Mouse (Mus musculus) stomach, embryonic 15.5 days (tissue): ENCODE results near the gene Armc8. TPM values are rescaled to one million over a fixed set of nuclear protein-coding genes. Genes with fewer than 3 reads are reported as not detected.

Experiments
- ATAC-seq: fragments of 200-750 bp; cut with Nextera tagmentation; 2 replicates; pipeline ENCODE4 v1.8.0; 2017; ENCODE audit warnings: low read depth, moderate number of reproducible peaks, moderate TSS enrichment; ENCODE audit not compliant: insufficient read depth, low FRiP score
- H3K27ac ChIP-seq: fragments of 300-500 bp; sonication (generic); 2 replicates; pipeline ENCODE4 v1.5.1; 2015; ENCODE audit warnings: mild to moderate bottlenecking, inconsistent platforms
- H3K27me3 ChIP-seq: fragments of 300-500 bp; sonication (generic); replicated peaks from 2 replicates; pipeline ENCODE4 v1.6.1; 2015; ENCODE audit warnings: inconsistent platforms
- H3K36me3 ChIP-seq: fragments of 300-500 bp; sonication (generic); 2 replicates; pipeline ENCODE4 v1.6.1; 2015; ENCODE audit warnings: inconsistent platforms
- H3K4me1 ChIP-seq: fragments of 300-500 bp; sonication (generic); 2 replicates; pipeline ENCODE4 v1.6.1; 2015; ENCODE audit warnings: inconsistent platforms
- H3K4me2 ChIP-seq: fragments of 300-500 bp; sonication (generic); 2 replicates; pipeline ENCODE4 v1.6.1; 2015; ENCODE audit warnings: mild to moderate bottlenecking, inconsistent platforms
- H3K4me3 ChIP-seq: fragments of 300-500 bp; sonication (generic); replicated peaks from 2 replicates; pipeline ENCODE4 v1.5.1; 2015; ENCODE audit warnings: inconsistent platforms
- H3K9ac ChIP-seq: fragments of 300-500 bp; sonication (generic); 2 replicates; pipeline ENCODE4 v1.6.1; 2015; ENCODE audit warnings: inconsistent platforms
- H3K9me3 ChIP-seq: fragments of 300-500 bp; sonication (generic); 2 replicates; pipeline ENCODE4 v1.6.1; 2016; ENCODE audit warnings: inconsistent platforms
- WGBS: fragments of 180-500 bp; shearing (Covaris S2); methylation state at CpG from one replicate; pipeline ENCODE4 v1.1.7; 2015; 5-methylcytosine and 5-hydroxymethylcytosine counted together
- polyA plus RNA-seq: library from polyadenylated mRNA; unstranded; fragments of >200 nt; fragmentation: Nextera tagmentation; extraction: Ambion mirVana; gene quantifications from 2 replicates; pipeline ENCODE4 v1.2.1, GENCODE M21; 2015

The Armc8 gene
- polyA plus RNA-seq, 1 experiment from 2014 or later: 23.9 TPM

DNA sequence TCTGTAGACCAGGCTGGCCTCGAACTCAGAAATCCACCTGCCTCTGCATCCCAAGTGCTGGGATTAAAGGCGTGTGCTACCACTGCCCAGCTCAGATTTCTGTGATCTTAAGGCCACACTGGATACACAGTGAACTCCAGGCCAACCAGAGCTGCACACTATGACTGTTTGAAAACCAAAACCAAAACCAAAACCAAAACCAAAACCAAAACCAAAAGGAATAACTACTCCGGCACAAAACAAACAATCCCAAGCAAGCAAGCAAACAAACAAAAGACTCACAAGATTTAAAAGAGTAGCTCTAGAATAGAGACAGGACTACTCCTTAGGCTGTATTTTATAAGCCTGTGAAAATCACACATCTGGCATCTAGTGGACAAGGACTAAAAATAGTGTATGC is 8.3 kb downstream of the Armc8 start:
- Histone ChIP-seq H3K27ac (no peak overlapping the region), H3K27me3 (no peaks in the 10 kb centered on the region), H3K4me3 (no peak overlapping the region), H3K4me1 (no peaks in the 10 kb centered on the region), H3K9ac (no peak overlapping the region), H3K36me3 (no peaks in the 10 kb centered on the region), H3K4me2 (no peak overlapping the region), H3K9me3 (no peaks in the 10 kb centered on the region)
- WGBS: 93% methylated on average over 3 of the region's 3 CpGs
- ATAC-seq: no peak

DNA sequence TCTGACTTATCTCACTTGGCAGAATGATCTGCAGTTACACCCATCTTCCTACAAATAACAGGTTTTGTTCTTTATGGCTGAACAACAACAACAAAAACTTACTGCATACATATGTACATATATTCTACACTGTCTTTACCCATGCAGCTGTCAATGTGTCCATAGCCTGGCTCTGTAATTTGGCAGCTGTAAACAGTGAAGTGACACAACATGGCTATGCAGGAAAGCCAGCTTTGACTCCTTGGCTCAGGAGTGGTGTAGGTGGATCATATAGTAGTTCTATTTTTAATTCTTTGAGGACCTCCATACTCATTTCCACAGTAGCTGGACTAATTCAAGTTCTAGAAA is 9.2 kb downstream of the Armc8 start:
- no peaks in the 10 kb centered on the region for H3K27me3 ChIP-seq
- no peak for ATAC-seq
- no peak overlapping the region for H3K4me2 ChIP-seq
- H3K9ac ChIP-seq: no peak overlapping the region
- no peaks in the 10 kb centered on the region for H3K9me3 ChIP-seq
- H3K36me3 ChIP-seq: no peaks in the 10 kb centered on the region
- H3K4me1 ChIP-seq: no peaks in the 10 kb centered on the region
- no peak overlapping the region for H3K4me3 ChIP-seq
- H3K27ac ChIP-seq: no peak overlapping the region

DNA sequence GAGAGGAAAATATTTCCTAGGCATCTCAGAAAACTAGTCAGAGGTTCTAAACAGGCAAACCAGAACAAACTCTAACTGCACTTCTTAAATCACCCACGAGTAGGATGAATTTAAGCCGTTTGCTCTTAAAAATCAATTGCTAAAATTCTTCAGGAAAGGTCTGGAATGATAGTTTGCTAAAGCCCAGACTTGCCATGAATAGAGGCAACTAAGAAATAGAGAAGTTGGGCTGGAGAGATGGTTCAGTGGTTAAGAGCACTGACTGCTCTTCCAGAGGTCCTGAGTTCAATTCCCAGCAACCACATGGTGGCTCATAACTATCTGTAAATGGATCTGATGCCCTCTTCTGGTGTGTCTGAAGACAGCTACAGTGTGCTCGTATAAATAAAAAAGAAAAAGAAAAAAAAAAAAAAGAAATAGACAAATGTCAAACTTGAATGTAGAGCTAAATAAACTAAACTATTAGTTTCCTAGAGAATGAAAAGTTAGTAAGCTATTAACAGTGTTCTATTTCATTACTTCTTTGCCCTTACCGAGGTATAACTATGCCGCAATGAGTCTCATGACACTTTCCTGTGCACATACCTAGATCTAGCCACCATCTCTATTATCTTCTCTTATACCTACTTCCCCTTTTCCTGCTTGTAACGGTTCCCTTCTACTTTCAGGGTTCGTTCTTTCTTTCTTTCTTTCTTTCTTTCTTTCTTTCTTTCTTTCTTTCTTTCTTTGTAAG is 9.7 kb downstream of the Armc8 start:
- Histone ChIP-seq H3K36me3 (no peaks in the 10 kb centered on the region), H3K4me3 (no peak overlapping the region), H3K9ac (no peak overlapping the region), H3K4me1 (no peaks in the 10 kb centered on the region), H3K4me2 (no peak overlapping the region), H3K27me3 (no peaks in the 10 kb centered on the region), H3K9me3 (no peaks in the 10 kb centered on the region), H3K27ac (no peak overlapping the region)
- WGBS: 81% methylated on average over 7 of the region's 7 CpGs
- ATAC-seq: no peak

- no peak overlapping the region for H3K4me2 ChIP-seq
- H3K27me3 ChIP-seq: no peaks in the 10 kb centered on the region
- whole genome bisulfite sequencing: 76% methylated on average over 8 of the region's 8 CpGs
- no peak overlapping the region for H3K9ac ChIP-seq
- no peak overlapping the region for H3K4me3 ChIP-seq
- H3K4me1 ChIP-seq: no peaks in the 10 kb centered on the region
- no peaks in the 10 kb centered on the region for H3K36me3 ChIP-seq
- no peaks in the 10 kb centered on the region for H3K9me3 ChIP-seq
- ATAC-seq: no peak
- no peak overlapping the region for H3K27ac ChIP-seq
These were observed 11.0 kb downstream of the Armc8 start for GRCm38 (mm10) chr9:99557580-99558300.

DNA sequence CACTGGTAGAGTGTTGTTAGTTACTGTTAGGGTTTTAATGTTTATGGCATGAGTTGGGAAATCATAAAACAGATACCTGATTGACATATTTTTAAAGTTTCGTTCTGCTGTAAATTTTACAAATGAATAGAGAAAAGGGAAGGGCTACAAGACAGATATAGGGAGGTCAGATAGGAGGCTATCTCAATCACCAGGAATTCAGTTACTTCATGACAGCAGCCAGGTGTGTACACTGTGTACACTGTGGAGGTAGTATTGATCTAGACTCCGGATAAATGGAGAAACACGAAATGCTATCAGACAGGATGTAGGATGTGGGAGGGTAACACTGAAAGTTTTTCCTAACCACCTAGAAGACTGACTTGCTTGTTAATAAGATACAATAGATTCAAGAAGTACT is 13.4 kb downstream of the Armc8 start:
- Histone ChIP-seq H3K27ac (no peak overlapping the region), H3K4me1 (no peaks in the 10 kb centered on the region), H3K4me3 (no peak overlapping the region), H3K9me3 (no peaks in the 10 kb centered on the region), H3K36me3 (no peaks in the 10 kb centered on the region), H3K4me2 (no peak overlapping the region), H3K9ac (no peak overlapping the region), H3K27me3 (no peaks in the 10 kb centered on the region)
- ATAC-seq: no peak
- WGBS: 66% methylated on average over 3 of the region's 3 CpGs

GRCm38 (mm10) chr9:99554052-99554451 is 14.6 kb downstream of the Armc8 start:
- H3K27ac ChIP-seq: no peak overlapping the region
- no peaks in the 10 kb centered on the region for H3K36me3 ChIP-seq
- H3K4me2 ChIP-seq: no peak overlapping the region
- H3K4me1 ChIP-seq: no peaks in the 10 kb centered on the region
- no peak for ATAC-seq
- no peak overlapping the region for H3K4me3 ChIP-seq
- no peaks in the 10 kb centered on the region for H3K27me3 ChIP-seq
- no peak overlapping the region for H3K9ac ChIP-seq
- H3K9me3 ChIP-seq: no peaks in the 10 kb centered on the region

- H3K27ac ChIP-seq: no peak overlapping the region
- WGBS: 88% methylated on average over 2 of the region's 2 CpGs
- ATAC-seq: no peak
- no peaks in the 10 kb centered on the region for H3K9me3 ChIP-seq
- H3K9ac ChIP-seq: no peak overlapping the region
- no peak overlapping the region for H3K4me2 ChIP-seq
- no peaks in the 10 kb centered on the region for H3K36me3 ChIP-seq
- no peaks in the 10 kb centered on the region for H3K27me3 ChIP-seq
- H3K4me1 ChIP-seq: no peaks in the 10 kb centered on the region
- H3K4me3 ChIP-seq: no peak overlapping the region
These were observed 15.7 kb downstream of the Armc8 start for GRCm38 (mm10) chr9:99553049-99553448.

GRCm38 (mm10) chr9:99552068-99552467 is 16.6 kb downstream of the Armc8 start:
- H3K36me3 ChIP-seq: no peaks in the 10 kb centered on the region
- 55% methylated on average over 2 of the region's 2 CpGs for WGBS
- no peaks in the 10 kb centered on the region for H3K4me1 ChIP-seq
- H3K4me3 ChIP-seq: no peak overlapping the region
- no peaks in the 10 kb centered on the region for H3K27me3 ChIP-seq
- no peak overlapping the region for H3K27ac ChIP-seq
- ATAC-seq: no peak
- H3K9ac ChIP-seq: no peak overlapping the region
- H3K4me2 ChIP-seq: no peak overlapping the region
- H3K9me3 ChIP-seq: no peaks in the 10 kb centered on the region

DNA sequence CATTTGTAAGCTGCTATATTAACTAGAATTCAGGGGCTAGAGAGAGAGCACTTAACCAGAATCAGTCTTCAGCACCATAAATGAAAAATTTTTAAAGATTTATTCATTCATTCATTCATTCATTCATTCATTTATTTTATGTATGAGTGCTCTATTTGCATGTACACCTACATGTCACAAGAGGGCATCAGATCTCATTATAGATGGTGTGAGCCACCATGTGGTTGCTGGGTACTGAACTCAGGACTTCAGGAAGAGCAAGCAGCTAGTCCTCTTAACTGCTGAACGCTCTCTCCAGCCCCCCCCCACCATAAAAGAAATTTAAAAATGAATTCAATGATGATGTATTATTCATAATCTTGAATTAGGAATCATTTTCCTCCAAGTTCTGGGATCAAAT is 22.4 kb downstream of the Armc8 start:
- ATAC-seq: no peak
- no peaks in the 10 kb centered on the region for H3K9me3 ChIP-seq
- H3K27me3 ChIP-seq: no peaks in the 10 kb centered on the region
- H3K4me1 ChIP-seq: no peaks in the 10 kb centered on the region
- H3K9ac ChIP-seq: no peak overlapping the region
- H3K27ac ChIP-seq: no peak overlapping the region
- WGBS: 90% methylated on average over 1 of the region's 1 CpGs
- H3K4me3 ChIP-seq: no peak overlapping the region
- H3K4me2 ChIP-seq: no peak overlapping the region
- H3K36me3 ChIP-seq: no peaks in the 10 kb centered on the region

- WGBS: 95% methylated on average over 1 of the region's 1 CpGs
- Histone ChIP-seq H3K4me1 (no peaks in the 10 kb centered on the region), H3K4me2 (no peak overlapping the region), H3K9me3 (no peaks in the 10 kb centered on the region), H3K36me3 (peaks cover 24% of the 10 kb centered on the region), H3K9ac (no peak overlapping the region), H3K27me3 (no peaks in the 10 kb centered on the region), H3K4me3 (no peak overlapping the region), H3K27ac (no peak overlapping the region)
- ATAC-seq: no peak
These were observed 36.8 kb downstream of the Armc8 start for GRCm38 (mm10) chr9:99531865-99532264.

- no peaks in the 10 kb centered on the region for H3K27me3 ChIP-seq
- no peak overlapping the region for H3K9ac ChIP-seq
- H3K36me3 ChIP-seq: no peaks in the 10 kb centered on the region
- no peak overlapping the region for H3K27ac ChIP-seq
- no peak overlapping the region for H3K4me2 ChIP-seq
- H3K9me3 ChIP-seq: no peaks in the 10 kb centered on the region
- WGBS: 43% methylated on average over 7 of the region's 7 CpGs
- no peak for ATAC-seq
- no peak overlapping the region for H3K4me3 ChIP-seq
- no peaks in the 10 kb centered on the region for H3K4me1 ChIP-seq
These were observed 62.8 kb downstream of the Armc8 start for GRCm38 (mm10) chr9:99505875-99506274.

DNA sequence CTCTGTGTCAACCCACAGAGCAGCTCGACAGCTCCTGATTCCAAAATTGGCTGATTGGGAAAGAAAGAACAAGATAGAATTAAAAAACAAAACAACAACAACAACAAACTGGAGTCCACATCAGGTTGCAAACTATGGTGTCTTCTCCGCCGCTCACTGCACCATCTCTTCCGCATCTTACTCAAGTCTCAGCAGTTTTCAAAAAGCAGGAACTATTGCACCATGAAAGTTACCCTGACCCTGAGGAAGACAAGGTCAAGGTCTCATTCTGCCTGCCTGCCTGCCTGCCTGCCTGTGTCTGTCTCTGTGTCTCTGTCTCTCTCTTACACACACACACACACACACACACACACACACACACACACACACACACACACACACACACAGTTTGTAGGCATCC is 69.4 kb downstream of the Armc8 start:
- WGBS: 91% methylated on average over 4 of the region's 4 CpGs
- no peak for ATAC-seq

More for the DNA sequence above, 69.4 kb downstream of the Armc8 start:
- Histone ChIP-seq H3K4me3 (no peak overlapping the region), H3K27me3 (no peaks in the 10 kb centered on the region), H3K4me2 (no peak overlapping the region), H3K9me3 (no peaks in the 10 kb centered on the region), H3K9ac (no peak overlapping the region), H3K4me1 (no peaks in the 10 kb centered on the region), H3K27ac (no peak overlapping the region), H3K36me3 (peaks cover 18% of the 10 kb centered on the region)
